Mouse (Mus musculus) limb, embryonic 13.5 days (tissue): ENCODE measurements at regions not wholly inside any gene's neighbourhood (a gene's known extent, or its start where the extent isn't known, plus 50 kb on each side); places are given as distances from the start of the nearest gene placed in this dataset.

ENCODE experiments used
- ATAC-seq: fragments of 200-750 bp; cut with Nextera tagmentation; 2 replicates; pipeline ENCODE4 v1.8.0; 2017; ENCODE audit warnings: low read depth, moderate number of reproducible peaks, moderate TSS enrichment; ENCODE audit not compliant: low FRiP score
- H3K27ac ChIP-seq: fragments of 300-500 bp; sonication (generic); 2 replicates; pipeline ENCODE4 v1.5.1; 2015; ENCODE audit warnings: inconsistent platforms, mild to moderate bottlenecking, moderate library complexity
- H3K27me3 ChIP-seq: fragments of 300-500 bp; sonication (generic); 2 replicates; pipeline ENCODE4 v1.6.1; 2015; ENCODE audit warnings: mild to moderate bottlenecking, inconsistent platforms
- H3K36me3 ChIP-seq: fragments of 300-500 bp; sonication (generic); 2 replicates; pipeline ENCODE4 v1.6.1; 2015; ENCODE audit warnings: inconsistent platforms, mild to moderate bottlenecking, moderate library complexity
- H3K4me1 ChIP-seq: fragments of 300-500 bp; sonication (generic); 2 replicates; pipeline ENCODE4 v1.6.1; 2015; ENCODE audit warnings: inconsistent platforms
- H3K4me2 ChIP-seq: fragments of 300-500 bp; sonication (generic); replicated peaks from 2 replicates; pipeline ENCODE4 v1.6.1; 2015; ENCODE audit warnings: inconsistent platforms, mild to moderate bottlenecking, moderate library complexity
- H3K4me3 ChIP-seq: fragments of 300-500 bp; sonication (generic); 2 replicates; pipeline ENCODE4 v1.5.1; 2015; ENCODE audit warnings: moderate library complexity, mild to moderate bottlenecking, inconsistent platforms
- H3K9ac ChIP-seq: fragments of 300-500 bp; sonication (generic); 2 replicates; pipeline ENCODE4 v1.6.1; 2015; ENCODE audit warnings: mild to moderate bottlenecking, inconsistent platforms
- H3K9me3 ChIP-seq: fragments of 300-500 bp; sonication (generic); 2 replicates; pipeline ENCODE4 v1.6.1; 2016; ENCODE audit warnings: inconsistent platforms
- WGBS: fragments of 180-500 bp; shearing (Covaris S2); methylation state at CpG from one replicate; pipeline ENCODE4 v1.1.7; 2015; 5-methylcytosine and 5-hydroxymethylcytosine counted together

GRCm38 (mm10) chr6:84474835-84475234 is 118.9 kb downstream of the Cyp26b1 start:
- Histone ChIP-seq H3K9ac (no peak overlapping the region), H3K4me2 (no peak overlapping the region), H3K27ac (no peak overlapping the region), H3K36me3 (no peaks in the 10 kb centered on the region), H3K27me3 (0 out of 2 replicates have a peak, but pooled peaks cover 7% of the 10 kb centered on the region), H3K4me1 (peaks cover 15% of the 10 kb centered on the region), H3K9me3 (no peaks in the 10 kb centered on the region), H3K4me3 (no peak overlapping the region)
- no peak for ATAC-seq

- no peak overlapping the region for H3K4me2 ChIP-seq
- 67% methylated on average over 3 of the region's 3 CpGs for WGBS
Observed at GRCm38 (mm10) chr6:84473171-84473570, 120.5 kb downstream of the Cyp26b1 start.

DNA sequence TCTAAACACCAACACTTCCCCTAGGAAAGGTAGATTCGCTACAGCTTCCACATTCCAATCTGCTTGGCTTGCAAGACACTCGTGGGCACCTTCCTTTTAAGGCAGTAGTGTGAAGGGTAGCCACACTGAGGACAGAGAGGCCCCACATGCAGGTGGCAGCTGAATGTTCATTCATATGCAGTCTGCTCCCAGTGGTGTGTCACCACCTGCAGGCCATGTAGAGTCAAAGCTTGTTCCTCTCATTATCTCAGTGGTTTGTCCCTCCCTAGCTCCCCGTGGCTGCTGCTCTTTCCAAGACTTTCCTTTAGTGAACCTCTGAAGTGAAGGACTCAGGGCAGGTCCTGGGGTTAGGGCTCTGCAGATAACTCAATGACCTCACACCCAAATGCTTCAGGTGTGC is 121.4 kb downstream of the Cyp26b1 start:
- ATAC-seq, result no peak
- Histone ChIP-seq H3K4me2 (no peak overlapping the region), H3K4me1 (peaks cover 11% of the 10 kb centered on the region), H3K9me3 (no peaks in the 10 kb centered on the region), H3K27ac (no peak overlapping the region), H3K9ac (no peak overlapping the region), H3K36me3 (no peaks in the 10 kb centered on the region), H3K27me3 (0 out of 2 replicates have a peak, but pooled peaks cover 5% of the 10 kb centered on the region), H3K4me3 (no peak overlapping the region)
- 29% methylated on average over 3 of the region's 3 CpGs for WGBS

More at GRCm38 (mm10) chr6:84473171-84473570, 120.5 kb downstream of the Cyp26b1 start:
- ATAC-seq, result no peak
- Histone ChIP-seq H3K27ac (no peak overlapping the region), H3K9me3 (no peaks in the 10 kb centered on the region), H3K36me3 (no peaks in the 10 kb centered on the region), H3K9ac (no peak overlapping the region), H3K4me3 (no peak overlapping the region), H3K4me1 (peaks cover 15% of the 10 kb centered on the region), H3K27me3 (0 out of 2 replicates have a peak, but pooled peaks cover 5% of the 10 kb centered on the region)

- no peaks in the 10 kb centered on the region for H3K9me3 ChIP-seq
- no peak for ATAC-seq
- H3K27ac ChIP-seq, result no peak overlapping the region
- no peak overlapping the region for H3K4me3 ChIP-seq
- peaks cover 11% of the 10 kb centered on the region for H3K27me3 ChIP-seq
- no peak overlapping the region for H3K4me2 ChIP-seq
- no peaks in the 10 kb centered on the region for H3K4me1 ChIP-seq
- WGBS, result 84% methylated on average over 3 of the region's 3 CpGs
- H3K36me3 ChIP-seq, result no peaks in the 10 kb centered on the region
- H3K9ac ChIP-seq, result no peak overlapping the region
Observed at GRCm38 (mm10) chr6:84467319-84467718, 126.4 kb downstream of the Cyp26b1 start.

DNA sequence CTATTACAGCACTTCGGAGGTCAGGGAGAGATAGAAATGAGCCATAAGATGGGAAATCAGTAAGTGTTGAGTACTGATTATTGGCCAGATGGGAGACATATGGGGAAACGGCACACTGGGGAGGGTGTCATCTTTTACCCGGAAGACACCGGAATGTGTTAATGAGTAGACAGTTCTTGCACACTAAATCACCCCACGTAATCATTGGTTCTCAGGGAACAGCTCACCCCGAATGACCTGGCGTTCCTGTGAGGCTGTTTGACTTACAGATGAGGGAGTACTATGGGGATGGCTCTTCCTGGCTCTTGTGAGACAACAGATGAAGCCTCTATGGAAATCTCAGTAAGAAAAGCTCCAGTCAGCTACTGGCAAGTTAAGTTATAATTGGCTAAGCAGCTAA is 127.5 kb downstream of the Cyp26b1 start:
- no peak overlapping the region for H3K4me2 ChIP-seq
- no peaks in the 10 kb centered on the region for H3K4me1 ChIP-seq
- H3K9ac ChIP-seq, result no peak overlapping the region
- ATAC-seq, result no peak
- H3K27me3 ChIP-seq, result peaks cover 8% of the 10 kb centered on the region
- H3K36me3 ChIP-seq, result no peaks in the 10 kb centered on the region
- H3K9me3 ChIP-seq, result no peaks in the 10 kb centered on the region
- 78% methylated on average over 7 of the region's 7 CpGs for WGBS
- no peak overlapping the region for H3K27ac ChIP-seq
- H3K4me3 ChIP-seq, result no peak overlapping the region

- Histone ChIP-seq H3K27me3 (peaks cover 10% of the 10 kb centered on the region), H3K27ac (no peak overlapping the region), H3K4me2 (no peak overlapping the region), H3K4me1 (no peaks in the 10 kb centered on the region), H3K9me3 (no peaks in the 10 kb centered on the region), H3K4me3 (no peak overlapping the region), H3K9ac (no peak overlapping the region), H3K36me3 (no peaks in the 10 kb centered on the region)
- WGBS, result 89% methylated on average over 5 of the region's 5 CpGs
- no peak for ATAC-seq
Observed at GRCm38 (mm10) chr6:84465596-84465995, 128.1 kb downstream of the Cyp26b1 start.

DNA sequence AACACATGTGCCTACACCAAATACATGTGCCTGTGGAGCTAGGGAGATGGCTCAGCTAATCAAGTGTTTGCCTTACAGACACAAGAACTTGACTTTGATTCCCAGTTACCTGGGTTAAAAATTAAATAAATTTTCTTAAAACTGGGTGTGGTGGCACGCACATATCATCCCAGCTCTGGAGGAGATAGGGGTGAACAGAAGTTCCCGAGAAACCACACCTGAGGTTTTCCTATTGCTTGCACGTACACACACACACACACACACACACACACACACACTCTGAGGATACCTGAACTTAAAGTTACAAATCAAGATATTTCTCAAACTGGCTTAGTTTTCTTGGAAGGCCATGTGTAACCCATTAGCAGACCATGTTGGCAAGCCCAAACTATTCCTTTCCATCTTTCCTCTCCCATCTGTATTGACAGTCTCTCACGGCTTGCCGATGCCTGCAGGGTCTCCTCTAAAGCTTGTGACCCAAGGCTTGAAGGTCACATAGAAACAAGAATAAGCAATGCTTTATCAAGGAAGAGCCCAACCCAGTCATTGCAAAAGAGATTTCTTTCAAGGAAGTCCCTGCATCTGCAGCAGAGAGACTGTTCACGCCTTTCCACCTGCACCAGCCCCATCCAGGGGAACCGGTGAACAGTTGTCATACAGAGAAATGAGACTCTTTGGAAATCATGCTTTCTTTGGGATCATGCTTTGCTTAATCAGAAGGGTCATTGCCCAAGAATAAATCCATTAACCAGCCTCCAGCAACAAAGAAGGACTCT is 129.9 kb downstream of the Cyp26b1 start:
- H3K27me3 ChIP-seq, result peaks cover 10% of the 10 kb centered on the region
- no peak overlapping the region for H3K9ac ChIP-seq
- no peaks in the 10 kb centered on the region for H3K36me3 ChIP-seq
- no peaks in the 10 kb centered on the region for H3K9me3 ChIP-seq
- WGBS, result 88% methylated on average over 7 of the region's 7 CpGs
- no peak overlapping the region for H3K4me3 ChIP-seq
- ATAC-seq, result no peak
- H3K4me2 ChIP-seq, result no peak overlapping the region
- H3K27ac ChIP-seq, result no peak overlapping the region
- H3K4me1 ChIP-seq, result no peaks in the 10 kb centered on the region

DNA sequence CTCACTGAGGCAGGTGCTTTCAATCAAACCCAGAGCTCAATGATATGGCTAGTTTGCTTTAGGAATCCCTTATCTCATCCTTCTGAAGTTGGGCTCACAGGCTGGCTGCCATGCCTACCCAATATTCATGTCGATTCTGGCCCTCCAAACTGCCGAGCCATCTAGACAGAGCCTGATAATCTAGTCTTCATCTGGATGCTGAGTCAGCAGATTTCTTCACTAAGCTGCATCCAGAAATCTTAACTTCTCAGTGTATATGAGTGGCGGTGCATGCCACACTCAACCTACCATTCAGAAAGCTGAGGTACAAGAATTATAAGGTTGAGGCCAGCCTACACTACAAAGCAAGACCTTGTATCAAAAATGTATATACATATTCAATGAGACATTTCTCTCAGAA is 136.9 kb downstream of the Cyp26b1 start:
- ATAC-seq, result no peak
- 0 out of 2 replicates have a peak, but pooled peaks cover 2% of the 10 kb centered on the region for H3K27me3 ChIP-seq
- no peak overlapping the region for H3K9ac ChIP-seq
- H3K9me3 ChIP-seq, result no peaks in the 10 kb centered on the region
- peaks cover 4% of the 10 kb centered on the region for H3K4me1 ChIP-seq
- H3K4me2 ChIP-seq, result no peak overlapping the region
- no peaks in the 10 kb centered on the region for H3K36me3 ChIP-seq
- H3K27ac ChIP-seq, result no peak overlapping the region
- no peak overlapping the region for H3K4me3 ChIP-seq
- WGBS, result 88% methylated on average over 3 of the region's 3 CpGs

- Histone ChIP-seq H3K4me1 (peaks cover 12% of the 10 kb centered on the region), H3K9ac (no peak overlapping the region), H3K4me3 (no peak overlapping the region), H3K27ac (no peak overlapping the region), H3K9me3 (0 out of 2 replicates have a peak, but pooled peaks cover 7% of the 10 kb centered on the region), H3K27me3 (peaks cover 28% of the 10 kb centered on the region), H3K36me3 (no peaks in the 10 kb centered on the region), H3K4me2 (no peak overlapping the region)
- no peak for ATAC-seq
- WGBS, result 46% methylated on average over 4 of the region's 4 CpGs
Observed at GRCm38 (mm10) chr6:84445093-84445492, 148.6 kb downstream of the Cyp26b1 start.

- Histone ChIP-seq H3K27ac (no peak overlapping the region), H3K36me3 (no peaks in the 10 kb centered on the region), H3K27me3 (peaks cover 21% of the 10 kb centered on the region), H3K4me1 (peaks cover 12% of the 10 kb centered on the region), H3K4me3 (no peak overlapping the region), H3K4me2 (no peak overlapping the region), H3K9ac (no peak overlapping the region), H3K9me3 (0 out of 2 replicates have a peak, but pooled peaks cover 7% of the 10 kb centered on the region)
- no peak for ATAC-seq
- WGBS, result 73% methylated on average over 1 of the region's 1 CpGs
Observed at GRCm38 (mm10) chr6:84442667-84443066, 151.0 kb downstream of the Cyp26b1 start.

DNA sequence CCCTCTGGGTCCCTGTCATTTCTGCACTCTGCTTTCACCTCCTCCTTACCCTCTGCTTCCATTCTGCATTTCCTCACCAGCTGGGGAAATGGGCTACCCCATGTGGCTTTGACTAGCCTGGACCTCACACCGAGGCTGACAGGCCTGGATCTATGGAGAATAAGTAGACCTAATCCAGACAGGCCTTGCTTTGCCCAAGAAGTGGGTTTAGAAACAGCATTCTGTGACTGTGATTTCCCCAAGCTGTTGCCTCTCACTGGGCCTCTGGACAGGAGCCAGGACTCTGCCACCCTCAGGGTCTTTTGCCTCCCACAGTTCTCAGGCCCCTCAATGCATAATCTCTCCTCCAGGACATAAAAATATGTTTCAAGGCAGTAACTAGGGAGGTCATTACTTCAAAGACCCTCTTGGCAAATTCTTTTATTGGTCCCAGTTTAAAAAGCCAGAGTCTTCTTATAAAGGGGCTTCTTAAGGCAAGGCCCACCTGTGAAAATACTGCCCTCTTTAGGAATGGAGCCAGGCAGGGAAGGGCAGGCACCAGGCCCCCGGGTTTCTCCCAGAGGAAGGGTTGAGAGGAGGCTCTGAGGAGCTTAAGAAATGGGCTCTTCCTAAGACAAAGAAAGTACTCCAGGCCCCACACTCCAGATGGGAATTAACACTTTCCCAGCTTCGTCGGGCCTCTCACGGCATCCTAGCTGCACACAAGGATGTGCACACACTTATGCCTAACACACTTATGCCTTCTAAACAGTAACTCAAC is 151.8 kb downstream of the Cyp26b1 start:
- H3K27me3 ChIP-seq, result peaks cover 21% of the 10 kb centered on the region
- no peak overlapping the region for H3K9ac ChIP-seq
- no peak overlapping the region; the same call in 1 of the 2 replicates for H3K27ac ChIP-seq
- peak; percentile 51 for ATAC-seq
- H3K4me1 ChIP-seq, result peaks cover 12% of the 10 kb centered on the region
- H3K9me3 ChIP-seq, result 0 out of 2 replicates have a peak, but pooled peaks cover 7% of the 10 kb centered on the region
- no peak overlapping the region for H3K4me2 ChIP-seq
- WGBS, result 46% methylated on average over 5 of the region's 5 CpGs
- no peaks in the 10 kb centered on the region for H3K36me3 ChIP-seq
- H3K4me3 ChIP-seq, result no peak overlapping the region

DNA sequence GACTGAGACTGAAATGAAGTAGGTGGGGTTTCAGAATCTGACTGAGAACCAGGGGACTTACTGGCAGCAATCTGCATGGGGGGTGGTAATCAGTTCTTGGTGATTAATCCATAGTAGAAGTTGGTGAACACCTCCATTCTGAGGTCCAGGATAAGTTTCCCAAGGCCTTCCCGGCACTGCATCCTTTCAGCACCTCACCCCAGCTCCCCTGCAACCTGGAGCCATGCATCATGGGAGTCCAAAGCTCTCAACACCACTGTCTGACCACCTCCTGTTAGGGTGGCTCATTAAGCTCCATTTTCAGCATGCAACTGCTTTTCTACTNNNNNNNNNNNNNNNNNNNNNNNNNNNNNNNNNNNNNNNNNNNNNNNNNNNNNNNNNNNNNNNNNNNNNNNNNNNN is 157.0 kb downstream of the Cyp26b1 start:
- no peak overlapping the region for H3K9ac ChIP-seq
- no peak for ATAC-seq
- no peaks in the 10 kb centered on the region for H3K36me3 ChIP-seq
- H3K27ac ChIP-seq, result no peak overlapping the region
- 0 out of 2 replicates have a peak, but pooled peaks cover 7% of the 10 kb centered on the region for H3K9me3 ChIP-seq
- no peak overlapping the region for H3K4me3 ChIP-seq
- peaks cover 4% of the 10 kb centered on the region; the same call in 1 of the 2 replicates for H3K27me3 ChIP-seq
- H3K4me2 ChIP-seq, result no peak overlapping the region
- 95% methylated on average over 1 of the region's 1 CpGs for WGBS
- H3K4me1 ChIP-seq, result peaks cover 13% of the 10 kb centered on the region
